Mouse (Mus musculus): ENCODE results near the gene Pirt.

Gene Pirt

DNA sequence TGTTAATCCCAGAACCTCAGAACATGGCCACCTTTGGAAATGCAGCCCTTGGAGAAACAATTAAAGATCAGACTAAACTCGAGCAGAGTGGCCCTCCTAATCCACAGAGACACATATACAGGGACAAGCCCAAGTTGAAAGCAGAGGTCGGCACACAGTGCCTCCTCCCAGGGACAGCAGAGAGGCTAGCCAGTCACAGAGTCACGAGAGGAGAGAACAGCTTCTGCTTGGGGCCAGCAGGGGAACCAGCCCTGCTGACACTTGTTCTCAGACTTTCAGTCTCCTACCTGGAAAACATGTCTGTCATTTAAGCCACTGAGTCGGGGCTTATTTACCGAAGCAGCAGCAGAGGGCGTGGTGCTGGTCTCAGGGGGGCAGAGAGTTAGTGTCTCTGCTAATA lies 34.7 kb downstream of the Pirt start:
- no peak for DNase-seq (ENCODE audit: extremely low read depth, low read depth)

GRCm38 (mm10) chr11:66946922-66947321 lies 35.1 kb downstream of the Pirt start:
- no peak for DNase-seq (ENCODE audit: extremely low read depth, low read depth)

- DNase-seq (ENCODE audit: extremely low read depth, low read depth): no peak
These were observed 44.5 kb downstream of the Pirt start, which contains the start of gene Tmem238l for GRCm38 (mm10) chr11:66956303-66956702. Gene Tmem238l (plus strand): TSS chr11:66956638.

GRCm38 (mm10) chr11:66960797-66961196 lies 49.0 kb downstream of the Pirt start:
- DNase-seq (ENCODE audit: extremely low read depth, low read depth): no peak

GRCm38 (mm10) chr11:66961447-66962176 lies 49.8 kb downstream of the Pirt start:
- DNase-seq (ENCODE audit: extremely low read depth, low read depth): no peak

DNA sequence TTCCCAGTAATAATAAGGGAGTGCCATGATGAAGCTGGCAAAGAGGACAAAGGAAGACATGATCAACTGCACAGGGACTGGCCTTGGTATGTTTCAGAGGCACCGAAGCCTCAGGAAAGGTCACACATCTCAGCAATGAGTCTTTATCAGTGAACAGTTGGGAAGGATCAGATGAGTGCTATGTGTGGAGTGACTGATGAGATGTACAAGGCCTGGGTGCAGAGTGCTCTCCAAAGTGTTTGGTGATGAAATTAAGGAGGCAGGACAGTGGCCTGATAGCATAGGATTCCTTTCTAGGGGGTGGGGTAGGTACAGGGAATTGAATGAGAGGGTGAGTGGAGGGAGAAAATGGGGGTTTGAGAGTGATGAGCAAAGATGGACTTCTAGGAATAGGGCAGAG lies 51.7 kb downstream of the Pirt start:
- no peak for DNase-seq (ENCODE audit: extremely low read depth, low read depth)

DNA sequence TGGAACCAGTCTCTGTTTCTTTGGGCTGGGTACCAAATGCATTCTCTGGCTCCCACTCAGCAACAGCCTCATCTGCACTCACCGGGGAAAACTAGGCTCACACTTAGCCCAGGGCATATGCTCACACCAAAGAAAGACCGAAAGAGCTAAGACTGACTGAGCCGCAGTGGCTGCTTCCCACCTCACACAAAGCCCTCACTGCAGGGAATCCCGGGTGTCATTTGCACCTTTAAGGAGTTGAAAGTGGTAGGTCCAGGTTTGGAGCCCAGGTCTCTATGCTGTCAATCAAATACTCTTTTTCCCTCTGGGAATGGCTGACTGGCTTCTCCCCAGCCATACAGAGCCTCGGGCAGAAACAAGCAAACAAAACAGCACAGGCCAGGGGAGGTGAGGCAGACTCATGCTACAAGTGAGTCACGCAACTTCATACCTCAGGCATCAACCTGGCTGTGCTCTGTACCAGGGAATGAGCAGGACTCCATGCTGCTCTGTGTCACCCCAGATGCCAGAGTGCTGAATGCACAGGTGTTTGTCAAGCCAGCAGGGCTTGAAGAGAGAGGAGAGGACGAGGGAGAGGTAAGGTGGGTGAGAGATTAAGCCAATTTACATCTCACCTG lies 54.8 kb downstream of the Pirt start:
- DNase-seq (ENCODE audit: extremely low read depth, low read depth): no peak

- DNase-seq (ENCODE audit: extremely low read depth, low read depth): no peak
These were observed 56.8 kb downstream of the Pirt start for GRCm38 (mm10) chr11:66968575-66968974.

GRCm38 (mm10) chr11:66973507-66973906 lies 61.7 kb downstream of the Pirt start:
- DNase-seq (ENCODE audit: extremely low read depth, low read depth): no peak

- no peak for DNase-seq (ENCODE audit: extremely low read depth, low read depth)
These were observed 64.0 kb downstream of the Pirt start for GRCm38 (mm10) chr11:66975606-66976330.

Measured in MEL-GATA-1-ER (cell line).